Mouse (Mus musculus) ES-Bruce4 (cell line): ENCODE measurements around the gene Wrnip1.

ENCODE experiments used
- CTCF ChIP-seq: IDR thresholded peaks from one replicate; pipeline ENCODE4 v1.8.1; 2011; ENCODE audit warnings: low read depth, low read length
- POLR2A ChIP-seq: IDR thresholded peaks from one replicate; pipeline ENCODE4 v1.8.1; 2011; ENCODE audit warnings: low read length; ENCODE audit not compliant: insufficient read depth

DNA sequence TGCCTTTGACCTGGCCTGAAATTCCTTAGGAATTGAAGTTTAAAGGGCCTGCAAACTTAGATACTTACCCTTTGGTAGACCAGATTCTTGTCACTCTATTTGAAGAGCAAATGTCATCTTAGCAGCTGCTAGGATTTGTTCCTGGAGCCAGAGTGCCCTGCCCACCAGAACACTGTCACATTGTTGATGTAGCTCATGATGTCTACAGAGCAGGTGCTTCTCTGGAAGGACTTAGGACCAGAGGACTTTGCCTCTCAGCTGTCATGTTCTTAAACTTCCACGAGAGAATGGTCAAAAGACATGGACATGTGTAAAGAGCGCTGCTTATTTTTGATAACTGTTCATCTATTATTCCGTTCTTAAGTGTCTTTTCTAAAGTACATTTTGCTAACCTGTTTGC, 17.4 kb downstream of the Wrnip1 start:
- TF ChIP-seq CTCF (no peak), POLR2A (no peak)
